In genomic region chr5:129886911-129887636, GRCm38 (mm10) we compare ENCODE assay signal across 8 mouse cellular contexts. TPM values are rescaled to one million over a fixed set of nuclear protein-coding genes. Genes with fewer than 3 reads are reported as not detected.
DNase-seq lines count a peak whose midpoint lies in the region; ATAC-seq and TF ChIP-seq lines count a peak whose summit lies in the region.

Gene Chchd2 (minus strand): TSS chr5:129887470.

- peak within 1 kb of the TSS; percentile 85 for H3K27ac ChIP-seq in bone marrow macrophage, adult 2 months (ENCODE audit: insufficient read depth, low read depth, low read length)
- H3K27ac ChIP-seq in embryonic fibroblast, embryonic 13.5 days (ENCODE audit: insufficient read depth, low read length): peak within 1 kb of the TSS; percentile 53
- peak within 1 kb of the TSS; percentile 87 for H3K27ac ChIP-seq in kidney, embryonic 14.5 days (ENCODE audit: low read depth, low read length)
- H3K27ac ChIP-seq in limb, embryonic 15.5 days: peak within 1 kb of the TSS; percentile 95

- no peaks in the 10 kb centered on the region for H3K9me3 ChIP-seq in kidney, embryonic 14.5 days (ENCODE audit: control insufficient read depth, low read length)
- no peaks in the 10 kb centered on the region for H3K9me3 ChIP-seq in limb, embryonic 15.5 days

- no peaks in the 10 kb centered on the region for H3K27me3 ChIP-seq in kidney, embryonic 14.5 days (ENCODE audit: control insufficient read depth, insufficient read depth, low read length)
- H3K27me3 ChIP-seq in limb, embryonic 15.5 days: no peaks in the 10 kb centered on the region

- TF ChIP-seq POLR2A in bone marrow macrophage, adult 2 months (IDR thresholded peaks at IDR 0.05; ENCODE audit: borderline replicate concordance, low read depth, low read length): no peak
- TF ChIP-seq POLR2A in embryonic fibroblast, embryonic 13.5 days (IDR thresholded peaks at IDR 0.05; ENCODE audit: low read depth, low read length): peak; percentile 90

- H3K9ac ChIP-seq in kidney, embryonic 14.5 days (ENCODE audit: low read depth, low read length): peak within 1 kb of the TSS; percentile 79
- H3K9ac ChIP-seq in limb, embryonic 15.5 days: peak within 1 kb of the TSS; percentile 85

- H3K4me3 ChIP-seq in bone marrow macrophage, adult 2 months (ENCODE audit: insufficient read depth, low read length): peak within 1 kb of the TSS; percentile 85
- H3K4me3 ChIP-seq in embryonic fibroblast, embryonic 13.5 days (ENCODE audit: insufficient read depth, low read length): peak within 1 kb of the TSS; percentile 86
- peak within 1 kb of the TSS; percentile 90 for H3K4me3 ChIP-seq in kidney, embryonic 14.5 days (ENCODE audit: low read length)
- peak within 1 kb of the TSS; percentile 81 for H3K4me3 ChIP-seq in limb, embryonic 15.5 days

- ATAC-seq in kidney, embryonic 14.5 days (ENCODE audit: low FRiP score, low TSS enrichment): peak; percentile 100
- ATAC-seq in limb, embryonic 15.5 days (ENCODE audit: insufficient number of reproducible peaks, low FRiP score, low TSS enrichment, low read depth): peak; percentile 99

- DNase-seq in A20 (ENCODE audit: low read depth, low spot score): peak; percentile 97
- DNase-seq in heart, adult 9 months (ENCODE audit: low spot score in 2 of 2): peak; percentile 98 to 99
- DNase-seq in monocyte, adult 2 months (ENCODE audit: low read depth in 1 of 2, low spot score in 2 of 2): peak; percentile 81 to 85
- DNase-seq in spleen, postnatal 36 days (ENCODE audit: low spot score in 2 of 2): peak; percentile 93 to 95

- 1% methylated on average over 46 of the region's 46 CpGs for WGBS in kidney, embryonic 14.5 days
- WGBS in limb, embryonic 15.5 days: under 1% methylated on average over 46 of the region's 46 CpGs

- H3K4me2 ChIP-seq in kidney, embryonic 14.5 days (replicated peaks; ENCODE audit: low read depth, low read length): peak within 1 kb of the TSS; percentile 77
- H3K4me2 ChIP-seq in limb, embryonic 15.5 days: peak within 1 kb of the TSS; percentile 72

- peaks cover 23% of the 10 kb centered on the region for H3K36me3 ChIP-seq in kidney, embryonic 14.5 days (ENCODE audit: control insufficient read depth, insufficient read depth, low read length)
- peaks cover 19% of the 10 kb centered on the region for H3K36me3 ChIP-seq in limb, embryonic 15.5 days

- no peak for TF ChIP-seq CTCF in bone marrow macrophage, adult 2 months (IDR thresholded peaks at IDR 0.05; ENCODE audit: low read depth, low read length)
- no peak for TF ChIP-seq CTCF in embryonic fibroblast, embryonic 13.5 days (IDR thresholded peaks at IDR 0.05; ENCODE audit: borderline replicate concordance, insufficient read depth, low read length)

- peaks cover 8% of the 10 kb centered on the region for H3K4me1 ChIP-seq in bone marrow macrophage, adult 2 months (ENCODE audit: control insufficient read depth, insufficient read depth, low read length)
- H3K4me1 ChIP-seq in embryonic fibroblast, embryonic 13.5 days (ENCODE audit: control insufficient read depth, insufficient read depth, low read length): no peaks in the 10 kb centered on the region; the same call in 1 of the 2 replicates
- 0 out of 2 replicates have a peak, but pooled peaks cover 3% of the 10 kb centered on the region for H3K4me1 ChIP-seq in kidney, embryonic 14.5 days (ENCODE audit: control insufficient read depth, insufficient read depth, low read length)
- H3K4me1 ChIP-seq in limb, embryonic 15.5 days: peaks cover 14% of the 10 kb centered on the region

RNA-seq across cellular contexts. Expression of gene Chchd2, which starts in this region (rescaled TPM):
- 253 and 308 TPM in 2 replicates for polyA plus RNA-seq in bone marrow macrophage, adult 2 months (2012; ENCODE audit: insufficient read depth, insufficient read length, missing spikeins)
- polyA plus RNA-seq in embryonic fibroblast, embryonic 13.5 days (2011; ENCODE audit: insufficient read length, low read depth, missing spikeins): 318 and 322 TPM in 2 replicates
- 1,010 and 1,332 TPM in 2 replicates for polyA plus RNA-seq in kidney, embryonic 14.5 days (2014; fragmentation: Nextera tagmentation; extraction: Ambion mirVana)
- 814 and 824 TPM in 2 replicates for polyA plus RNA-seq in limb, embryonic 15.5 days (2015; fragmentation: Nextera tagmentation; extraction: Ambion mirVana)

Comparison
In these comparisons a context has a peak if more than half of its experiments do, and no peak if none do; other contexts are left out.
1. Peak in every context shown above with its lines: DNase-seq, ATAC-seq, H3K4me3 ChIP-seq and H3K27ac ChIP-seq.